Mouse (Mus musculus): ENCODE results near the gene Olfr889.
"Not testable (repeated sequence)": the region's sequence is repeated elsewhere in the genome, so short reads cannot be mapped to it uniquely, and the experiment has no call there.

The Olfr889 gene

GRCm38 (mm10) chr9:38114898-38115297 is at the start of gene Olfr889:
TSS of gene Olfr889 (plus strand) at chr9:38115198.
- Histone ChIP-seq H3K4me1 (replicated peaks; ENCODE audit: low read depth, low read length) (no peaks in the 10 kb centered on the region), H3K4me3 (replicated peaks; ENCODE audit: low read length) (no peak within 1 kb of the TSS), H3K36me3 (ENCODE audit: insufficient read depth, low read length) (no peaks in the 10 kb centered on the region), H3K9me3 (ENCODE audit: low read length) (no peaks in the 10 kb centered on the region), H3K27me3 (ENCODE audit: insufficient read depth, low read length) (no peaks in the 10 kb centered on the region)
- no peak for TF ChIP-seq CTCF (conservative IDR thresholded peaks at IDR 0.05; ENCODE audit: low read length)
- TF ChIP-seq NANOG (IDR thresholded peaks at IDR 0.05; ENCODE audit: borderline replicate concordance, low read length), result no peak
- TF ChIP-seq POU5F1 (IDR thresholded peaks at IDR 0.05; ENCODE audit: borderline replicate concordance, low read length), result no peak

DNA sequence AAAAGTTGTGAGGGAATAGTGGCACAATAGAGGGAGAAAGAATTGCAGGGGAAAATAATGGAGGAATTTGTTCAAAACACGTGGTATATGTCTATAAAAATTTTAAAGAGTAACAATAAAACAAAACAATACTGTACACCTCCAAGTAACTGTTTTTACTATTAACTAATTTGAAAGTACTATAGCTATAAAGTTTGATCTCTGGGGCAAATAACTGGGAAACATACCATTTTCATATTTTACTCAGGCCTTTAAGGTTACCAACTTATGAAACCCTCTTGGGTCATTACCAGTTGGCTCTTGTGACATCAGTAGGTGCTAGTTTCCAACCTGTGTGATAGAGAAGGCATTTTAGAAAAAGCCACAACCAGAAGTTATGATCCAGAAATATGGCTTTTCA is 31.2 kb upstream of the Olfr889 start, which contains the start of gene Olfr887:
Gene Olfr887, plus strand, starts transcription at position 301 of the 400 bp plus-strand sequence.
- H3K4me3 ChIP-seq (replicated peaks; ENCODE audit: low read length), result no peak within 1 kb of the TSS
- no peaks in the 10 kb centered on the region for H3K27me3 ChIP-seq (ENCODE audit: insufficient read depth, low read length)
- no peak for TF ChIP-seq NANOG (IDR thresholded peaks at IDR 0.05; ENCODE audit: borderline replicate concordance, low read length)
- TF ChIP-seq POU5F1 (IDR thresholded peaks at IDR 0.05; ENCODE audit: borderline replicate concordance, low read length), result no peak
- TF ChIP-seq CTCF (conservative IDR thresholded peaks at IDR 0.05; ENCODE audit: low read length), result no peak

GRCm38 (mm10) chr9:38107828-38108227 is 7.2 kb upstream of the Olfr889 start, which contains the start of gene Olfr888:
TSS of gene Olfr888 (plus strand) at chr9:38108128.
- no peak for TF ChIP-seq POU5F1 (IDR thresholded peaks at IDR 0.05; ENCODE audit: borderline replicate concordance, low read length)
- no peak for TF ChIP-seq CTCF (conservative IDR thresholded peaks at IDR 0.05; ENCODE audit: low read length)
- TF ChIP-seq NANOG (IDR thresholded peaks at IDR 0.05; ENCODE audit: borderline replicate concordance, low read length), result no peak
- Histone ChIP-seq H3K27me3 (ENCODE audit: insufficient read depth, low read length) (no peaks in the 10 kb centered on the region), H3K9me3 (ENCODE audit: low read length) (no peaks in the 10 kb centered on the region), H3K4me3 (replicated peaks; ENCODE audit: low read length) (no peak within 1 kb of the TSS), H3K4me1 (replicated peaks; ENCODE audit: low read depth, low read length) (no peaks in the 10 kb centered on the region), H3K36me3 (ENCODE audit: insufficient read depth, low read length) (no peaks in the 10 kb centered on the region)

More for the DNA sequence above, 31.2 kb upstream of the Olfr889 start, which contains the start of gene Olfr887:
- Histone ChIP-seq H3K9me3 (ENCODE audit: low read length) (no peaks in the 10 kb centered on the region), H3K36me3 (ENCODE audit: insufficient read depth, low read length) (no peaks in the 10 kb centered on the region), H3K4me1 (replicated peaks; ENCODE audit: low read depth, low read length) (no peaks in the 10 kb centered on the region)

- TF ChIP-seq NANOG (IDR thresholded peaks at IDR 0.05; ENCODE audit: borderline replicate concordance, low read length), result no peak
- no peak for TF ChIP-seq POU5F1 (IDR thresholded peaks at IDR 0.05; ENCODE audit: borderline replicate concordance, low read length)
- no peak for TF ChIP-seq CTCF (conservative IDR thresholded peaks at IDR 0.05; ENCODE audit: low read length)
Observed at GRCm38 (mm10) chr9:38142217-38142616, 27.2 kb downstream of the Olfr889 start, which contains the start of gene Olfr890. TSS of gene Olfr890 (plus strand) at chr9:38142517.

GRCm38 (mm10) chr9:38168341-38168740 is 53.3 kb downstream of the Olfr889 start:
- H3K4me3 ChIP-seq (replicated peaks; ENCODE audit: low read length); H3K27me3 ChIP-seq (ENCODE audit: insufficient read depth, low read length); H3K4me1 ChIP-seq (replicated peaks; ENCODE audit: low read depth, low read length); H3K36me3 ChIP-seq (ENCODE audit: insufficient read depth, low read length): not testable (repeated sequence)
- peaks cover 21% of the 10 kb centered on the region; the same call in 1 of the 2 replicates for H3K9me3 ChIP-seq (ENCODE audit: low read length)

More at GRCm38 (mm10) chr9:38142217-38142616, 27.2 kb downstream of the Olfr889 start, which contains the start of gene Olfr890:
- H3K9me3 ChIP-seq (ENCODE audit: low read length), result no peaks in the 10 kb centered on the region
- no peak within 1 kb of the TSS for H3K4me3 ChIP-seq (replicated peaks; ENCODE audit: low read length)
- no peaks in the 10 kb centered on the region for H3K36me3 ChIP-seq (ENCODE audit: insufficient read depth, low read length)
- no peaks in the 10 kb centered on the region for H3K4me1 ChIP-seq (replicated peaks; ENCODE audit: low read depth, low read length)
- no peaks in the 10 kb centered on the region for H3K27me3 ChIP-seq (ENCODE audit: insufficient read depth, low read length)

All from E14TG2a.4 (cell line).